Mouse (Mus musculus) B cell, adult 2 months (primary cell): Measurements from ENCODE around the gene Pecr.

Experiments used
- DNase-seq, 2 experiments: peaks; one replicate each; pipeline ENCODE4 v3.0.0; 2022

Pecr gene

DNA sequence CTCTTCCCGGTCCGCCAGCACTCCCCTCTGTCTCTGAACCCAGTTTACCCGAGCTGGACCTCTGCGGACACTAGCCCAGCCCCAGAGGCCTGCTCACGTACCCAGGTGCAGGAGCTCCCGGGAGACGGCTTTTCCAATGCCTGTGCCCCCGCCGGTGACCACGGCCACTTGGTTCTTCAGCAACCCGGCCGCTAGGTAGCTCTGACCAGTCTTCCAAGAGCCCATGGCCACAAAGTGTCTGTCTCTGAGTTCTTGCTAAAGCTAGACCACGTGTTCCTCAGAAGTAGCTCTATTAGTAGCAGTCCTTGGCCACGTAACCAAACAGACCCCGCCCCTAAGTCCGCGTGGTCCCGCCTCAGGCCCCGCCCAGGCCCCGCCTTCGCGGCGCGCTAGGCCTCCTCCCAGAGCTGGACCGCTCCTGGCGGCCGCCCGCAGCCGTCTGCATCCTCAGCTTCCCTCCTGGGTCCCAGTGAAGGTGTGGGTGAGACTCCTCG is at the start of gene Pecr, which contains the start of gene Tmem169:
TSS of gene Pecr (minus strand) at position 323 of the 494 bp plus-strand sequence.
TSS of gene Tmem169 (plus strand) at position 378 of the 494 bp plus-strand sequence.
- peak; percentile 93 to 94 for DNase-seq

- no peak for DNase-seq
Measured at GRCm38 (mm10) chr1:72326162-72326821, 42.2 kb upstream of the Pecr start.

DNA sequence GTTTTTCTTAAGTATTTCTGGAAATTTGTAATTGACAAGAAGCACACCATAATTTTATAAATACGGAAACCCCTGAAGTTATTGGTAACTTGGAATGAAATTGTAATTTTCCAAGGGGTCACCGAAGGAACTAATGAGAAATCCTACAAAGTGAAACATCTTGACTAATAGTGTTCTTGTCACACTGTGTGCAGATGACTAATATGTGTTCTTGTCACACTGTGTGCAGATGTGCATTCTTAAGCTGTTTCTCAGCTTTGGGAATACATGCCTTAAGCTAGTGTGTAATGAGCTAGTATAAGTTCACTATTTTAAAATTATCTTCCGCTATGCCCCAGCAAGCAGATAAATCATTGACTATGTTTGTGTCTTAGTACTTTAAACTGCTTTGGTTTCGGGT is 39.1 kb upstream of the Pecr start:
- DNase-seq, result no peak

- no peak for DNase-seq
Measured at GRCm38 (mm10) chr1:72320759-72321158, 36.6 kb upstream of the Pecr start.

DNA sequence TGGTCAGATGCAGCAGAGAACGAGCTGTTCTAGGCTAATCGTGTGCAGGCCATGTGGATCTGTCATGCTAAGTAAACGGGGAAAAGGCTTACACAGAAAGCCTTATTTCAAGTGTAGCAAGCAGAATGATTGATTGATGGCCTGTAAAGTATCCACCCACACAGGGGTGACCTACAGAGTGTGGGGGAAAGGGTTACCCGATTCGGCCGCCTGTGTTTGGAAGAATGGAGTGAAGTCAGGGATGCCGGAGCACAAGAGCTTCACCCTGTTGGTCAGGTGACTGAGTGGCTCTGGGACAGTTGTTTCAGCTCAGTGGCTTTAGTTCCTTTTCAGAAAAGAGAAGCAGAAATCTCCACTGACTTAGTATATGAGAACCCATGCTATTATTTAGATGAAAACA is 32.8 kb upstream of the Pecr start:
- DNase-seq, result no peak

- DNase-seq, result no peak
Measured at GRCm38 (mm10) chr1:72316409-72316808, 32.3 kb upstream of the Pecr start.

GRCm38 (mm10) chr1:72315447-72315846 is 31.3 kb upstream of the Pecr start:
- no peak for DNase-seq

GRCm38 (mm10) chr1:72313399-72314039 is 29.4 kb upstream of the Pecr start:
- DNase-seq, result peak; percentile 4 to 11

DNA sequence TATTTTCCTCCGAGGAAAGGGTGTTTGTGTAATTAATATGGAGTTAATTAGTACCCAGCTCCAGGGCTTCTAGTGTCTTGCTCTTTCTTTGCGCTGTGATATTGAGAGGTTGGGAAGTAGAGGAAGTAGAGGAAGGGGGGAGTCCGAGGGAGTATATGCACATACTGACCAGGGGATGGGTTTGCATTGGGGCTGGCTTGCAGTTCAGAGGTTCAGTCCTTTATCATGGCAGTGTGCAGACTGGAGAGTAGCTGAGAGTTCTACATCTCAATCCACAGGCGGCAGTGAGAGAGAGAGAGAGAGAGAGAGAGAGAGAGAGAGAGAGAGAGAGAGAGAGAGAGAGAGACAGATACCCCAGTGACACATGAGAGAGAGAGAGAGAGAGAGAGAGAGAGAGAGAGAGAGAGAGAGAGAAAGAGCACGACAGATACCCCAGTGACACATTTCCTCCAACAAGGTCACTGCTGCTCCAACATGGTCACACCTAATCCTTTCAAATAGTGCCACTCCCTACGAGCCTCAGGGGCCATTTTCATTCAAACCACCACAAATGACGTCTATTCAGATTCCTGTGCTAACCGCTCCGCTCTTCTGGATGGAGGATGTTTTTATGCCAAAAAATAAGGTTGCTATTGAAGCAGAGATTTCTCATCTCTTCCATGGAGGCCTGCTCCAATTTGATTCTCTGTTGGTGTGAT is 28.7 kb upstream of the Pecr start:
- DNase-seq, result no peak

DNA sequence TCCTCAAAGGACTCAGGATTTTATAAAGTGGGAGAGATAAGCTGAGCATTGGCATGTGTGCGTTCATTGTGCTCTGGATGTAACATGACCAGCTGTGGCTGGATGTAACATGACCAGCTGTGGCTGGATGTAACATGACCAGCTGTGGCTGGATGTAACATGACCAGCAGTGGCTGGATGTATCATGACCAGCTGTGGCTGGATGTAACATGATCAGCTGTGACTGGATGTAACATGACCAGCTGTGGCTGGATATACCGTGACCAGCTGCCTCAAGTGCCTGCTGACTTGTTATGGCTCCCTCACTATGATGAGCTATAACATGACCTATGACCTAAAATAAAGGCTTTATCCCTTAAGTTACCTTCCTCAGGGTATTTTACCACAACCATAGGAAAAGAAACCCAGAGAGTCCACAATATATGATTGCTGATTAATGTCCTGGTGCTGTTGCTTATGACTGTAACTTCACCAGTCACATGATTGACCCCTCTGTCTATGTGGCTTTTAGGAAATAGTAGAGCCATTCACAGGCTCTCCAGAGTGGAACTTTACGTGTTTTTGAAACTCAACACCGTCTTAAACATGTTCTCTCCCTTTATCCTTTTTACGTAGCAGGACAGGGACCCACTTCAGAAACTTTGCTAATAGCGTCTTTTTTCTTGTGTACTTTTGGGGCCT is 25.8 kb upstream of the Pecr start:
- no peak for DNase-seq

GRCm38 (mm10) chr1:72308919-72309318 is 24.8 kb upstream of the Pecr start:
- no peak for DNase-seq

DNA sequence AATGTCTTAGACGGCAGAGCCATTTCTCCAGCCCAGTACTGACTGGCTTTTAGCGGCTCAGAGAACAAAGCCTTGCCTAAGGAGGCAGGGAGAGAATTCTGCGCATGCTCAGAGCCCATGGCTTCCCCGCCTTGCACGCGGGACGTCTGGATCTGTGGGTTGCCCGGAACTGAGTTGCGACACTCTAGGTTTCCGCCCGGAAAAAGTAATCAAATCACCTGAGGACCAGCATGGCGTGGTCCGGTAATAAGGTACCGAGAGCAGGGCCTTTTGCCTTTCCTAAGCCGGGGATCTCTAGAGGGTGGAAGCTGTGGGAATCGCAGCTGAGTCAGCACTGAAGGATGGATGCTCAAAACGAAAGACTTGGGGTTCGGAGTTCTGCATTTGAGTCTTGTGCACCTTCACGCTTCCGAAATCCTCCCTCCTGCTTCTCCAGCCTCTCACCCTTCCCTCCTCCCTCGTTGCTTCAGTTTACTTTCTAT is 23.2 kb upstream of the Pecr start, which contains the start of gene Xrcc5:
TSS of gene Xrcc5 (plus strand) at position 105 of the 482 bp plus-strand sequence.
- DNase-seq, result peak; percentile 86 to 88

- DNase-seq, result peak; percentile 58 to 65
Measured at GRCm38 (mm10) chr1:72306679-72307181, 22.6 kb upstream of the Pecr start.

DNA sequence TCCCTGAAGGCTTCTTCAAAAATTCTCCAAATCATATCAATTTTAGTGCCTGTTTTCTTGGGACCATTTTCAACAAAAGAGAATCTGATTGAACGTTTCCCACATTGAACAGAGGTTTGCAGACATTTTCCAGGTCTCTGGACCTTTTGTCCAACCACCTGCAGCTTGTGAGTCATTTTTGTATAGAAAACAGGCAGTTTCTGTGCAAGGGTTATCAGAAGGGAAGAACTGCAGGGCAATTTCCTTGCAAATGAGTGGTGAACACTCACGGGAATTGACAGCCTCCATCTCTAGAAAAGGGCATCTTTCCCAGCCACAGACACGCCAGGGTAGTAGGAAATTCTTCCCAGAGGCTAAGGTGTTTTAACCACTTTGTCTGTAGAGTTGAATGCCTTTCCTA is 22.1 kb upstream of the Pecr start:
- DNase-seq, result no peak

DNA sequence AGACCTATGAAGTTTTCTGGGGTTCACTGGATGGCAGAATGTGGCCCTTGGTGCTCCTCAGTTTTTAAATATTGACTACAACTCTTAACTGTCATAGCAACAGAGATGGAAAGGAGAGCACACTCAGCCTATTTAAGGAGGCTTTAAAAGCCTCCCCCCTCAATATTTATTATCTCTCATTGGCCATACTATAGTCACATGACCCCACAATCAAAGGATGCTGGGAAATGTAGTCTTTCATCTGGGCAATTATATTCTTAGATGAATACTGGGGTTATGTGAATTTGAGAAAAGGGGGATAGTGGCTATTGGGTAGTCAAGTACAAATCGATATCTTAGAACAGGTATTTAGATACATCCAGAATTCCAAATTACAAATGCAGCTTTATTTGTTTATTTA is 17.7 kb upstream of the Pecr start:
- no peak for DNase-seq

- DNase-seq, result no peak
Measured at GRCm38 (mm10) chr1:72295746-72296145, 11.6 kb upstream of the Pecr start.

DNA sequence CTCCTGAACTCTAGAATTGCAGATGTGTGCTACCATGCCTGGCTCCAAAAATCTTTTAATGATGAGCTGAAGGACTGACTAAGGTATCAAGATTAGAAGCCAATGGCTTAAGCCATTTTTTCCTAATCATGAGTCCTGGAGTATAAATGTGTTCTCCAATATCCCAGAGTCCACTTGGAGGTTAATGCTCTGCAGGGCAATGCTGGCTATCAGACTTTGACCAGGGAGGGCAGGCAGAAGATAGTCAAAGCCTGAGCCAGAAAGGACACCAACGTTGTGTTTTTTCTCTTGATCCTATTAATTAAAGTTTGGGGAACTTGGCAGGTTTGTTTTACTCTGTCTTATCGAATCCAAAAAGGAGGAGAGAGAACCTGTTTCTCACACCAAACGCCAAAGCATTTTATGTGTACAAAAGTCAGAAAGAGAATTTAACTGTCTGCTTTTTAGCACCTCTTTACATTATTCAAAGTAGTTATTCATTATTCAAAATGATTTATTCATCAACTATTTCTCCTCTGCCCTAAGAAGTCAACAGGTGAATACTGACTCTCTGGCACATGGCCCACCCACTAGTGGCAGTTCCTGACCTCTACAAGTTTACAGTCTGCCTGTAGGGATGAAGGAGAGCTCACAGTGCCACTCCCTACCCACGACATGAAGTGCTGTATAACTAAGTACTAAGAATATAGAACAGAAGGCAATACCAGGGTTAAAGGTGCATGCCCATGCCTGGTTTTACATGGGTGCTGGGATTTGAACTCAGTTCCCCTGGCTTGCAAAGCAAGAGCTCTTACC is 10.0 kb upstream of the Pecr start:
- no peak for DNase-seq

DNA sequence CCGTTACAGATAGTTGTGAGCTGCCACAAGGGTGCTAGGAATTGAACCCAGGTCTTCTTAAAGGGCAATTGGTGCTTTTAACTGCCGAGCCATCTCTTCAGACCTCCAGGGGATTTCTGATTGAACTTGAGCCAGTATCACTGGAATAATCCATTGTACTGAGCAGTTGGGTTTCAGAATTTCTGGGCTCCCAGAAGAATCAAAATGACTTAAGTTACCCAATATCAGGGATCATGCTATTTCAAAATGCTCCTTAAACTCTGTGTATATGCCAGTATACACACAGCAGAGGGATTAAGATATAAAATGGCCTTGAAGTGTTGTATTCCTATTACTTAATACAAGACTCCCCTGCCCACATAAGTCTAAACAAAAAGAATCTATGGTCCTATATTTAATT is 7.8 kb upstream of the Pecr start:
- no peak for DNase-seq

DNA sequence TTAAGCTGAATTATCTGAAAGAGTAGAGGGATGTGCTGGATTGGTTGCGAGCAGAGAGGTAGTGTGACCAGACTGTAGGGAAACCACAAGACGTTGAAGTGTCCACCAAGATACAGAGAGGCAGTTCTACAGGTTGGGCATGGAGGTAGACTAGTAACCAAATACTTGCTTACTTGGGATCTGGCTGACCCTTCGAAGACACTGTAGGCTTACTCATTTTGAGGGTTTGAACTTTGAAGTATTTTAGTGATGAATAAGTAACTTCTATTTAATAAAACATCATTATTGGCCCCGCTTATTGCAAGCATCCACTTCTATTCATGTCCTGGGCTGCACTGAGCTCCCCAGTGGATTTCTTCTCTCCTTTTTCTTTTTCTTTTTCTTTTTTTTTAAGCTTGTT is 7.3 kb upstream of the Pecr start:
- DNase-seq, result no peak

DNA sequence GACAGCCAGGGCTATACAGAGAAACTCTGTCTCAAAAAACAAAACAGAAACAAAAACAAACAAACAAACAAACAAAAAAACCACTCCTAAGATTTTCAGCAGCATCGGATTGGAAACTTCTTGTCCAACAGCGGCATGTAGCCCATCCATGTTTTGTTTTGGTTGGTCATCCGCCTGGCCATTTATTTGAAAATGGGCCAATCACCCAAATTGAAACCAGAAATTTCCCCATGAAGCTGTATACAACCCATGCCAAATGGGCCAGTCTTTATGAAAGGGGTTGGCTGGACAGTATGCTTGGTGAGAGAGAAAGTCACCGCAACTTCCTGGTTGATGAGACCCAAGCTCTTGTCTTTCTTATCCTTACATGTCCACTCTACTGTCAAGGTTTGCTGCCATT is 6.8 kb upstream of the Pecr start:
- no peak for DNase-seq

DNA sequence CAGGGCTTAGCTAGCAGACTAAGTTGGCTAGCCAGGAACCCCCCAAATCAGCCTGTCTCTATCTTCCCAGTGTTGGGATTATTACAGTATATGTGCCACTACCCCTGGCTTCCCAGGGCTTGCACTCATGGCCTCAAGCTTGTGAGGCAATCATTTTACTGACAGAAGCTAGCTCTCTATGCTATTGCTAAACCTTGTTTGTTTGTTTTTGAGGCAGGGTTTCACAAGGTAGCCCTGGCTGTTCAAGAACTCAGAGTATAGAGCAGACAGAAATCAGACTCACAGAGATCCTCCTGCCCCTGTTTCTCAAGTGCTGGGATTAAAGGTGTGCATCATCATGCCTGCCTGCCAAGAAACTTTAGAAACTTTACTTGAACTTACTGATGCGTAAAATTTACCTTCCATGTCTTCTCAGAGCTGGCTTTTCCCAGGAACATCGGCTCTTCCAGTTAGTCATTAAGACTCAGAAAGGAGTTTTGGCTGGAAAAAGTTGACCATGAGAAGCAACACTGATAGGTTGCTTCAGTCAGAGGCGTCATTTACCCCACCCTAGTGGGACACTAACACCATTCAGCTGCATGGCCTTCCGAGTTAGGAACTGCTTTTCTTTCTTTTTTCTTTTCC is 4.5 kb upstream of the Pecr start:
- no peak for DNase-seq

DNA sequence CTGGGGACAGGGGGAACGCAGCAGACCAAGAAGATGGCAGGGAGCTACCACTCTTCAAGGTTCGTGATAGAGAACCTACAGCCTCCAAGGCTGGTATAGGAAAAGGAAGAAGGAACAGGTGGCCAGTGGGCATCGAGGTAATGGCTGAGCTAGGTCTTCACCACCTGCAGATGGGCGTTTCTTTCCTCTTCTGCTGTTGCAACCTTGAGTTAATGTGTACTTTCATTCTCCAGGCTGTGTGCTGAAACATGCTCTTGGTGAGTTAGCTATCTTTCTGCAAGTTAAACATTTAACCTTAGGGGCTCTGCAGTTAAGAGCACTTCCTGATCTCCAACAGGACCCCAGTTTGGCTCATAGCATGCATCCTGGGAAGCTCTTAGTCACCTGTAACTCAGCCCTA is 3.8 kb upstream of the Pecr start:
- no peak for DNase-seq
